Mouse (Mus musculus) intestine, postnatal 0 days (tissue): ENCODE measurements at regions not wholly inside any gene's neighbourhood (a gene's known extent, or its start where the extent isn't known, plus 50 kb on each side); places are given as distances from the start of the nearest gene placed in this dataset.
"Not testable (repeated sequence)": the region's sequence is repeated elsewhere in the genome, so short reads cannot be mapped to it uniquely, and the experiment has no call there.

Experiments used
- ATAC-seq: fragments of 200-750 bp; cut with Nextera tagmentation; 2 replicates; pipeline ENCODE4 v1.8.0; 2017; ENCODE audit warnings: mild to moderate bottlenecking, moderate TSS enrichment, moderate library complexity
- H3K27ac ChIP-seq: fragments of 300-500 bp; sonication (generic); 2 replicates; pipeline ENCODE4 v1.5.1; 2014; ENCODE audit warnings: mild to moderate bottlenecking, low read depth, low read length, moderate library complexity
- H3K27me3 ChIP-seq: fragments of 300-500 bp; sonication (generic); replicated peaks from 2 replicates; pipeline ENCODE4 v1.6.1; 2014; ENCODE audit warnings: low read length, mixed read lengths; ENCODE audit not compliant: control insufficient read depth, insufficient read depth
- H3K36me3 ChIP-seq: fragments of 300-500 bp; sonication (generic); 2 replicates; pipeline ENCODE4 v1.6.1; 2014; ENCODE audit warnings: mild to moderate bottlenecking, moderate library complexity; ENCODE audit not compliant: control insufficient read depth, insufficient read depth
- H3K4me1 ChIP-seq: fragments of 300-500 bp; sonication (generic); replicated peaks from 2 replicates; pipeline ENCODE4 v1.6.1; 2014; ENCODE audit warnings: antibody characterized with exemption, low read length, mixed read lengths; ENCODE audit not compliant: control insufficient read depth, insufficient read depth
- H3K4me2 ChIP-seq: fragments of 300-500 bp; sonication (generic); replicated peaks from 2 replicates; pipeline ENCODE4 v1.6.1; 2014; ENCODE audit warnings: low read depth, mild to moderate bottlenecking, moderate library complexity
- H3K4me3 ChIP-seq: fragments of 300-500 bp; sonication (generic); 2 replicates; pipeline ENCODE4 v1.5.1; 2014; ENCODE audit warnings: low read depth, low read length
- H3K9ac ChIP-seq: fragments of 300-500 bp; sonication (generic); 2 replicates; pipeline ENCODE4 v1.6.1; 2014; ENCODE audit warnings: mild to moderate bottlenecking, low read depth, low read length
- H3K9me3 ChIP-seq: fragments of 300-500 bp; sonication (generic); 2 replicates; pipeline ENCODE4 v1.6.1; 2016; ENCODE audit warnings: mixed run types; ENCODE audit not compliant: control insufficient read depth
- CTCF ChIP-seq: sonication (generic); IDR thresholded peaks from 2 replicates; pipeline ENCODE4 v1.5.1; 2016; ENCODE audit warnings: low read depth, mild to moderate bottlenecking, control low read depth, antibody characterized with exemption, moderate library complexity
- WGBS: fragments of 180-500 bp; shearing (Covaris S2); extraction: QIAGEN DNeasy Blood & Tissue Kit; methylation state at CpG from one replicate; pipeline ENCODE4 v1.1.7; 2014; 5-methylcytosine and 5-hydroxymethylcytosine counted together

GRCm38 (mm10) chr17:27271756-27272155, 67.5 kb upstream of the Lemd2 start:
- H3K4me1 ChIP-seq, H3K9ac ChIP-seq, H3K9me3 ChIP-seq, H3K27ac ChIP-seq, H3K4me3 ChIP-seq, H3K4me2 ChIP-seq, ATAC-seq, H3K36me3 ChIP-seq, H3K27me3 ChIP-seq: not testable (repeated sequence)
- WGBS, result 88% methylated on average over 12 of the region's 12 CpGs

- 92% methylated on average over 8 of the region's 8 CpGs for WGBS
- H3K9ac ChIP-seq, H3K27me3 ChIP-seq, H3K4me2 ChIP-seq, H3K27ac ChIP-seq, H3K9me3 ChIP-seq, ATAC-seq, H3K4me1 ChIP-seq, H3K4me3 ChIP-seq, H3K36me3 ChIP-seq: not testable (repeated sequence)
Measured at GRCm38 (mm10) chr17:27270776-27271175, 66.5 kb upstream of the Lemd2 start.

- not testable (repeated sequence) for H3K4me3 ChIP-seq, H3K9me3 ChIP-seq, H3K27me3 ChIP-seq, H3K4me2 ChIP-seq, H3K27ac ChIP-seq, H3K9ac ChIP-seq, ATAC-seq, H3K4me1 ChIP-seq, H3K36me3 ChIP-seq
- WGBS, result 92% methylated on average over 7 of the region's 9 CpGs
Measured at GRCm38 (mm10) chr17:27264607-27265006, 60.3 kb upstream of the Lemd2 start.

GRCm38 (mm10) chr17:27262607-27263006, 58.3 kb upstream of the Lemd2 start:
- Histone ChIP-seq H3K4me1 (no peaks in the 10 kb centered on the region), H3K4me2 (no peak overlapping the region), H3K9me3 (no peaks in the 10 kb centered on the region), H3K27me3 (no peaks in the 10 kb centered on the region; the same call in 1 of the 2 replicates), H3K9ac (no peak overlapping the region), H3K4me3 (no peak overlapping the region), H3K36me3 (no peaks in the 10 kb centered on the region), H3K27ac (no peak overlapping the region)
- TF ChIP-seq CTCF, result no peak
- WGBS, result 72% methylated on average over 4 of the region's 4 CpGs
- no peak for ATAC-seq

- Histone ChIP-seq H3K4me2 (no peak overlapping the region), H3K27me3 (no peaks in the 10 kb centered on the region; the same call in 1 of the 2 replicates), H3K9me3 (no peaks in the 10 kb centered on the region), H3K4me3 (no peak overlapping the region), H3K27ac (no peak overlapping the region), H3K36me3 (no peaks in the 10 kb centered on the region), H3K9ac (no peak overlapping the region), H3K4me1 (no peaks in the 10 kb centered on the region)
- TF ChIP-seq CTCF, result no peak
- no peak for ATAC-seq
- 86% methylated on average over 9 of the region's 9 CpGs for WGBS
Measured at GRCm38 (mm10) chr17:27261981-27262380, 57.7 kb upstream of the Lemd2 start.

GRCm38 (mm10) chr17:27261251-27261650, 57.0 kb upstream of the Lemd2 start:
- Histone ChIP-seq H3K4me2 (no peak overlapping the region), H3K4me1 (no peaks in the 10 kb centered on the region), H3K9me3 (no peaks in the 10 kb centered on the region), H3K4me3 (no peak overlapping the region), H3K27me3 (no peaks in the 10 kb centered on the region; the same call in 1 of the 2 replicates), H3K27ac (no peak overlapping the region), H3K9ac (no peak overlapping the region), H3K36me3 (no peaks in the 10 kb centered on the region)
- 73% methylated on average over 2 of the region's 2 CpGs for WGBS
- no peak for TF ChIP-seq CTCF
- ATAC-seq, result no peak

- no peaks in the 10 kb centered on the region for H3K9me3 ChIP-seq
- no peak overlapping the region for H3K9ac ChIP-seq
- no peaks in the 10 kb centered on the region for H3K4me1 ChIP-seq
- TF ChIP-seq CTCF, result no peak
- H3K27me3 ChIP-seq, result no peaks in the 10 kb centered on the region; the same call in 1 of the 2 replicates
- WGBS, result 89% methylated on average over 9 of the region's 9 CpGs
- H3K4me2 ChIP-seq, result no peak overlapping the region
- no peaks in the 10 kb centered on the region for H3K36me3 ChIP-seq
- no peak overlapping the region for H3K4me3 ChIP-seq
- no peak overlapping the region for H3K27ac ChIP-seq
- no peak for ATAC-seq
Measured at GRCm38 (mm10) chr17:27260116-27260515, 55.8 kb upstream of the Lemd2 start.
